Mouse (Mus musculus) thymus, adult 2 months (tissue): ENCODE data around the gene Sdr39u1.

Experiments
- CTCF ChIP-seq: fragments of 200-500 bp; IDR thresholded peaks from 2 replicates; pipeline ENCODE4 v1.5.1; 2012; ENCODE audit warnings: mild to moderate bottlenecking, control low read depth, low read length, moderate library complexity, borderline replicate concordance; ENCODE audit not compliant: control insufficient read depth, poor library complexity, insufficient read depth; ENCODE audit errors: extremely low read depth
- POLR2A ChIP-seq: fragments of 200-500 bp; IDR thresholded peaks from 2 replicates; pipeline ENCODE4 v1.6.1; 2012; ENCODE audit warnings: mild to moderate bottlenecking, low read length, control low read depth, moderate library complexity; ENCODE audit not compliant: control insufficient read depth, poor library complexity, insufficient read depth; ENCODE audit errors: extremely low read depth

- TF ChIP-seq POLR2A (no peak), CTCF (no peak; the same call in 1 of the 2 replicates)
Observed at GRCm38 (mm10) chr14:55879623-55880022, 20.5 kb downstream of the Sdr39u1 start.
